Mouse (Mus musculus) liver, embryonic 14.5 days (tissue): ENCODE results near the gene Itsn2.

Experiments
- CTCF ChIP-seq: IDR thresholded peaks from 2 replicates; pipeline ENCODE4 v1.5.1; 2016; ENCODE audit warnings: antibody characterized with exemption, low read depth, control low read depth
- EP300 ChIP-seq: IDR thresholded peaks from 2 replicates; pipeline ENCODE4 v1.6.1; 2016; ENCODE audit warnings: antibody characterized with exemption, low read depth

GRCm38 (mm10) chr12:4691193-4691592 lies 98.8 kb downstream of the Itsn2 start:
- TF ChIP-seq EP300 (no peak), CTCF (no peak)
